Mouse (Mus musculus) small intestine, adult 2 months (tissue): ENCODE measurements around the gene Ankrd65.

Source experiments
- CTCF ChIP-seq: fragments of 200-500 bp; IDR thresholded peaks from 2 replicates; pipeline ENCODE4 v1.5.1; 2012; ENCODE audit warnings: low read depth, mild to moderate bottlenecking, control low read depth, inconsistent platforms, low read length, moderate library complexity, mixed read lengths; ENCODE audit not compliant: insufficient replicate concordance, insufficient read length; ENCODE audit errors: extremely low read depth
- POLR2A ChIP-seq: fragments of 200-500 bp; IDR thresholded peaks from 2 replicates; pipeline ENCODE4 v1.6.1; 2012; ENCODE audit warnings: low read depth, mild to moderate bottlenecking, control low read depth, inconsistent platforms, low read length, moderate library complexity

DNA sequence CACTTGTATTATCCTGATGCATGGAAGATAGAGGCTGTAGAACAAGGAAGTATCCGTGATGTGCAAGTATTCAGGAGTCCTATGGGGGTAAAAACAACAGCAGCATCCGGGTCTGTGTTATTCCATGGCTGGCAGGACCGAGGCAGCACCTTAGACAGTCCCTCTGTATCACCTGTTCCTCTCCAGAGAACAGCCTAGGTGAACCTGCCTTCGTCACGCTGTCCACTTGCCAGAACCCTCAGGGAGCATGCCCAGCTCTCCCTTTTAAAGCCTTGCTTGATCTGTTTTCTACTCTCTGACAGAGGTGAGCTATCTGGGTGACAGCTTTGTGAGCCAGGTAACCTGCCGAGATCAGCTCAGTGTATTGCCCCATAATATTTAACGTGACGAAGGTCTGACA, 45.8 kb upstream of the Ankrd65 start:
- TF ChIP-seq CTCF, result no peak
- TF ChIP-seq POLR2A, result no peak
